Mouse (Mus musculus) CH12F3 (cell line): ENCODE measurements around the gene Awat2.
"Not testable (repeated sequence)": the region's sequence is repeated elsewhere in the genome, so short reads cannot be mapped to it uniquely, and the experiment has no call there.

Experiments
- in situ Hi-C: fragments of 300-500 bp; cut with MboI; formaldehyde crosslinking; loops from 2 replicates; pipeline ENCODE4 v1.14.3; 2020; ENCODE audit warnings: low sequenced_read_pairs

The Awat2 gene

GRCm38 (mm10) chrX:100442617-100443016 lies at the start of gene Awat2:
TSS of gene Awat2 (minus strand) at chrX:100442717.
- in situ Hi-C loops = not testable (repeated sequence)

- in situ Hi-C loops = no loop called here
Observed at GRCm38 (mm10) chrX:100480317-100480716, 37.8 kb upstream of the Awat2 start.

GRCm38 (mm10) chrX:100475569-100476223 lies 33.2 kb upstream of the Awat2 start:
- in situ Hi-C loops = no loop called here

- in situ Hi-C loops = no loop called here
Observed at GRCm38 (mm10) chrX:100471491-100471890, 29.0 kb upstream of the Awat2 start.

GRCm38 (mm10) chrX:100470126-100470525 lies 27.6 kb upstream of the Awat2 start:
- in situ Hi-C loops = no loop called here

- in situ Hi-C loops = no loop called here
Observed at GRCm38 (mm10) chrX:100468047-100468446, 25.5 kb upstream of the Awat2 start.

GRCm38 (mm10) chrX:100443532-100443931 lies 1.0 kb upstream of the Awat2 start:
- in situ Hi-C loops = no loop called here

GRCm38 (mm10) chrX:100432311-100432710 lies 10.2 kb downstream of the Awat2 start:
- in situ Hi-C loops = no loop called here

- in situ Hi-C loops = no loop called here
Observed at GRCm38 (mm10) chrX:100428693-100429092, 13.8 kb downstream of the Awat2 start, which contains the start of gene Otud6a. TSS of gene Otud6a (plus strand) at chrX:100429013.

- in situ Hi-C loops = no loop called here
Observed at GRCm38 (mm10) chrX:100409245-100409644, 33.3 kb downstream of the Awat2 start.

GRCm38 (mm10) chrX:100401657-100402056 lies 40.9 kb downstream of the Awat2 start:
- in situ Hi-C loops = no loop called here

GRCm38 (mm10) chrX:100400900-100401299 lies 41.6 kb downstream of the Awat2 start:
- in situ Hi-C loops = no loop called here

- in situ Hi-C loops = no loop called here
Observed at GRCm38 (mm10) chrX:100395026-100395425, 47.5 kb downstream of the Awat2 start.

GRCm38 (mm10) chrX:100394223-100394861 lies 48.2 kb downstream of the Awat2 start:
- in situ Hi-C loops = no loop called here

- in situ Hi-C loops = no loop called here
Observed at GRCm38 (mm10) chrX:100392304-100392703, 50.2 kb downstream of the Awat2 start.

GRCm38 (mm10) chrX:100389887-100390286 lies 52.6 kb downstream of the Awat2 start:
- in situ Hi-C loops = no loop called here

GRCm38 (mm10) chrX:100356974-100357373 lies 85.5 kb downstream of the Awat2 start:
- in situ Hi-C loops = no loop called here
